Mouse (Mus musculus) spleen, adult 2 months (tissue): ENCODE data around the gene Syt7. TPM values are rescaled to one million over a fixed set of nuclear protein-coding genes. Genes with fewer than 3 reads are reported as not detected.

ENCODE experiments used
- DNase-seq, 2 experiments: peaks; one replicate each; pipeline versions ENCODE4 v3.0.0 to v3.0.0-alpha.2; 2012 to 2021; ENCODE audit warnings: low spot score in 2 of 2, low read depth in 1 of 2
- H3K27ac ChIP-seq: fragments of 200-500 bp; 2 replicates; pipeline ENCODE4 v1.5.1; 2012; ENCODE audit warnings: low read length, inconsistent platforms; ENCODE audit not compliant: insufficient read depth
- H3K27me3 ChIP-seq: fragments of 200-500 bp; 2 replicates; pipeline ENCODE4 v1.6.1; 2012; ENCODE audit warnings: mild to moderate bottlenecking, moderate library complexity, low read length, inconsistent platforms; ENCODE audit not compliant: control insufficient read depth, insufficient read depth
- H3K36me3 ChIP-seq: fragments of 200-500 bp; 2 replicates; pipeline ENCODE4 v1.6.1; 2012; ENCODE audit warnings: mild to moderate bottlenecking, low read length, inconsistent platforms; ENCODE audit not compliant: control insufficient read depth, insufficient read depth
- H3K4me1 ChIP-seq: fragments of 200-500 bp; 2 replicates; pipeline ENCODE4 v1.6.1; 2011; ENCODE audit warnings: inconsistent platforms; ENCODE audit not compliant: control insufficient read depth, insufficient read depth, insufficient read length
- H3K4me3 ChIP-seq: fragments of 200-500 bp; 2 replicates; pipeline ENCODE4 v1.5.1; 2011; ENCODE audit warnings: mild to moderate bottlenecking, inconsistent platforms; ENCODE audit not compliant: insufficient read depth, insufficient read length; ENCODE audit errors: extremely low read depth
- CTCF ChIP-seq: fragments of 200-500 bp; IDR thresholded peaks from 2 replicates; pipeline ENCODE4 v1.5.1; 2011; ENCODE audit warnings: mild to moderate bottlenecking, inconsistent platforms; ENCODE audit not compliant: insufficient read depth, insufficient read length, insufficient replicate concordance; ENCODE audit errors: extremely low read depth
- POLR2A ChIP-seq: fragments of 200-500 bp; IDR thresholded peaks from 2 replicates; pipeline ENCODE4 v1.6.1; 2011; ENCODE audit warnings: low read depth, low read length, inconsistent platforms
- WGBS: fragments of 180-500 bp; shearing (Covaris S2); methylation state at CpG from one replicate; pipeline ENCODE4 v1.1.7; 2018; 5-methylcytosine and 5-hydroxymethylcytosine counted together
- polyA plus RNA-seq: library from polyadenylated mRNA; depleted of rRNA; stranded (reverse); fragments of >200 nt; gene quantifications from 2 replicates; pipeline ENCODE4 v1.2.3, GENCODE M21; 2012

Gene Syt7
- polyA plus RNA-seq, 1 experiment: 0.29 TPM

DNA sequence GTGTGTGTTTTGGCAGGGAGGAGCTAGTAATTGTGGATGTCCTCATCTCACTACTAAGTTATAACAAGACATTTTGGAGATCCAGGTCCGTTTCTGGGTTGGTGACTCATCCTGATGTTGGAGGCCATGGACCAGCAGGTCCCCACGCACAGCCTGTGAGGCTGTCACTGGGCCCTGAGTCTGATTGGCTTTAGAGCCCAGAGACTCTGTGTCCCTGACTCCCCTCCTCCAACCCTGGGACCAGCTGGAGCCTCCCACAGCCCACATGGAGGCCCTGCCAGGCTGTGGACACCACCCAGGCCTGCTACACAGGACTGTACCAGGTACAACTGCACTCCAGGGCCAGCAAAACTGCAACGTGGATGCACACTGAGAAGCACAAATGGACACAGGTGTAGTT is 84.1 kb downstream of the Syt7 start:
- no peak overlapping the region for H3K27ac ChIP-seq
- no peak overlapping the region for H3K4me3 ChIP-seq
- WGBS: 89% methylated on average over 3 of the region's 3 CpGs
- TF ChIP-seq CTCF (no peak), POLR2A (no peak)
- no peaks in the 10 kb centered on the region for H3K27me3 ChIP-seq
- H3K36me3 ChIP-seq: no peaks in the 10 kb centered on the region
- no peaks in the 10 kb centered on the region for H3K4me1 ChIP-seq
- no peak for DNase-seq

DNA sequence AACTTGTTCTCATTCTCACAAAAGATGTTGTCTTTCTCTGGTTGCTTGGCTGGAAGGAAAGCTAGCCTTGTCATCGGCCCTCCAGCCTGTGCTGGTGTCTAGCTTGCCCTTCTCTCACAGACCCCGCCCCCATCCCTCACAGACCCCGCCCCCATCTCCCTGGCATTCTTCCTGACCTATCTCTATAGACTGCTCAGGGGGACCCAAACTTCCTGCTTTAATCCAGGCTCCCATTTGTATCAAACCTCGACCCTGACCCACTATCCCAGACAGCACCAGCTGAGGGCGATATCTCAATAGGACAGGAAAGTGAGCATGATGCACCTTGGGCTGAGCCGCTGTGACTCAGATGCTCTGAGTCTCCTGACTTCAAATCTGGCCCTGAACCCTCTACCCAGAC is 84.9 kb downstream of the Syt7 start:
- no peak for DNase-seq
- WGBS: 54% methylated on average over 6 of the region's 6 CpGs
- no peak overlapping the region for H3K4me3 ChIP-seq
- no peaks in the 10 kb centered on the region for H3K4me1 ChIP-seq
- H3K27ac ChIP-seq: no peak overlapping the region
- H3K36me3 ChIP-seq: no peaks in the 10 kb centered on the region
- no peaks in the 10 kb centered on the region for H3K27me3 ChIP-seq
- no peak for TF ChIP-seq CTCF
- TF ChIP-seq POLR2A: no peak

DNA sequence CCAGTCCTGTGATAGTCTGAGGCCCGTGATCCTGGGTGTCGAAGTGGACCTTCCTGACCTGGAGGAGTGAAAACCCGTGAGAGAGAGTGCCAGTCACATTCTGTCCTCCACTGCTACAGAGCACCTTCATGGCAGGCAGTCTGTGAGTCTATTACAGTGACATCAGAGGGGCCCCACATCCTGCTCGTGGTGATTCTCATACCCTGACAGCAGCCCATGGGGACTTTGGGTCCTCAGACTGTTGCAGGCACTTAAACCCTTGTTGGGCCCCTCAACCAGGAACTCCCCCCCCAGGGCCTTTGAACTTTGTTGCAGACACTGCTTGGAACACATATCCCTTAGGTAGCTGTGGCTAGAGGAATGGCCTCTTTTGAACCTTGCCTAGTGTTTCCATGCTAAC is 90.7 kb downstream of the Syt7 start:
- TF ChIP-seq POLR2A: no peak
- no peak for TF ChIP-seq CTCF
- Histone ChIP-seq H3K36me3 (no peaks in the 10 kb centered on the region), H3K27me3 (no peaks in the 10 kb centered on the region), H3K27ac (no peak overlapping the region), H3K4me3 (no peak overlapping the region), H3K4me1 (no peaks in the 10 kb centered on the region)
- WGBS: 37% methylated on average over 4 of the region's 4 CpGs
- no peak for DNase-seq

DNA sequence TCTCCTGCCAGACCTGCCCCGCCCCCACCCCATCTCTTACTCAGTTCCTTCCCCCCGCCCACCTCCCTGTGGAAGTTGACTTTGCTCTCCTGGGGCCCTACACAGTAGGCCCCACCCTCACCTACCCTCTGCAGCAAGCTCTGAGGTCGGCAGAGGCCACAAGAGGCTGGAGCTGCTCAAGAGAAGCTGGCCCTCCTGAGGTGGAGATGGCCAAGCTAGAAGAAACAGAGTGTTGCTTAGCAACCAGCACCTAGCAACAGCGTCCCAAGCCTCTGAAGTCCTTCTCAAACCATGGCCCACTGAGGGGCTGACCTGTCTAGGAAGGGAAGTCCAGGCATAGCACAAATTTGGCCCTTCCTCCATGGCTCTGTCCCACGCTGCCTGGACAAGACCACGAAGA is 93.8 kb downstream of the Syt7 start, which contains the start of gene Ppp1r32:
Ppp1r32 (minus strand) TSS at position 226 of the 400 bp plus-strand sequence.
- no peak within 1 kb of the TSS for H3K27ac ChIP-seq
- WGBS: 53% methylated on average over 6 of the region's 6 CpGs
- no peak within 1 kb of the TSS for H3K4me3 ChIP-seq
- DNase-seq: no peak
- H3K27me3 ChIP-seq: no peaks in the 10 kb centered on the region
- H3K36me3 ChIP-seq: no peaks in the 10 kb centered on the region
- TF ChIP-seq POLR2A (no peak), CTCF (no peak)
- H3K4me1 ChIP-seq: no peaks in the 10 kb centered on the region

DNA sequence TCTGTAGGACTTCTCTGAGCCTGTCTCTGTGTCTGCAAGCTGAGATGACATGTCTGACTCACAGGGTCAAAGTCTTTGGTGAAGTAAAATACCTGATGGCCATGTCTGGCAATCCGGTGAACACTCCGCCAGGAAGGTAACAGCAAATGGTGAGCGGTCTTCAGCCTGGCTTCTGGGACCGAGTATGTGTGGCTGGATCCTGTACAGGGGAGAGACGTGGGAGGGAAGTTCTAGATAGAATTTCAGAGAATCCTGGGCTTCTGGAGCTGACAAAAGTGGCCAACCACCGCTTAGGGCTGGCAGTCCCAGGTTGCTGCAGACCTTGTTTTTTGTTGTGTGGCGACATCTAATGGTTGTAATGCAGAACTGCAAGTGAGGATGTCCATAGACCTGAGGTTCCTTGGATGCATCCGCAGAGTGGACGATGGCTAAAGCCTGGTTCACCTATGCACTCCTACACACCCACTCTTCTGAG is 97.4 kb downstream of the Syt7 start:
- WGBS: 27% methylated on average over 9 of the region's 9 CpGs

DNA sequence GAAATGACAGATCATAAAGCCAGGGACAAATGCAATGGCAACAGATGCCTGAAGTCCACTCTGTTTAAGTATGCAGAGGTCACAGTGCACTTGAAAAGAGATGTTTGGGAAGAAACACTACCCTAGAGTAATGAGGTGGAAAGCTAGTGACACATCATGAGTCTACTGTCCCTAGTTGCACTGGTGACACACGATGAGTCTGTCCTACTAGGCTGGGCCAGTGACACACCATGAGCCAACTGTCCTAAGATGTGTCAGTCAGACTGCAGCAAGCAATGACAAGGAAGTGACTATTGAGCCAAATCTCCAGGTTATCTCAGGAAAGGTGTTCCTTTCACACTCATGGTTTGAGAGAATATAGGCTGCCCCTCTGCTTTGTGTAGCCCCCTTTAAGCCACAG is 106.8 kb downstream of the Syt7 start:
- H3K36me3 ChIP-seq: peaks cover 12% of the 10 kb centered on the region
- no peak overlapping the region for H3K4me3 ChIP-seq
- H3K4me1 ChIP-seq: no peaks in the 10 kb centered on the region

More for the DNA sequence above, 97.4 kb downstream of the Syt7 start:
- Histone ChIP-seq H3K4me1 (no peaks in the 10 kb centered on the region), H3K27ac (no peak overlapping the region), H3K36me3 (no peaks in the 10 kb centered on the region), H3K27me3 (no peaks in the 10 kb centered on the region), H3K4me3 (no peak overlapping the region)
- peak; percentile 67; the same call in 1 of the 2 replicates for TF ChIP-seq CTCF
- no peak for TF ChIP-seq POLR2A
- DNase-seq: peak; percentile 19 to 20

DNA sequence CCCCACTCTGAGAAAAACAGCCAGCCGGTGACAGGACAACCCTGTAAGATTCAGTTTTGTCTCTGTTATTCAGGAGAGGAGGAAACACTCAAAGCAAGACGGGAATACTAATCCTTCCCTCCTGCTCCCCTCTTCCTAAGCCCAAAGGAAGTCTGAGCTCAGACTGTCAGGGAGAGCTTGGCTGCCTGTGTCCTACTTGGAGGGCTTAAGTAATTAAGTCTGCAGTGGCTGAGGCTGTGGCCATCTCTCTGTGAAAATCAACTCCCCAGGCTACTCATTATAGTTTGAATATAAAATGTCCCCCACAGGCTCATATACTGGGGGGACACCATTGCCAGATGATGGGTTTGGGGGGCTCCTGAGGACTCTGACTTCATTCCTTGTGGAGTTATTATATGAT is 108.1 kb downstream of the Syt7 start:
- Histone ChIP-seq H3K27me3 (no peaks in the 10 kb centered on the region), H3K36me3 (peaks cover 22% of the 10 kb centered on the region), H3K4me3 (no peak overlapping the region), H3K4me1 (no peaks in the 10 kb centered on the region), H3K27ac (no peak overlapping the region)
- 83% methylated on average over 2 of the region's 2 CpGs for WGBS
- DNase-seq: no peak
- no peak for TF ChIP-seq POLR2A
- no peak for TF ChIP-seq CTCF

More for the DNA sequence above, 106.8 kb downstream of the Syt7 start:
- TF ChIP-seq CTCF (no peak), POLR2A (no peak)
- DNase-seq: no peak
- WGBS: 97% methylated on average over 1 of the region's 1 CpGs
- H3K27me3 ChIP-seq: no peaks in the 10 kb centered on the region
- H3K27ac ChIP-seq: no peak overlapping the region
